Mouse (Mus musculus): ENCODE measurements around the gene Cybrd1. TPM values are rescaled to one million over a fixed set of nuclear protein-coding genes. Genes with fewer than 3 reads are reported as not detected.
A peak's percentile ranks its signal among the peaks of the same experiment; 100 is the strongest.

Cybrd1 gene
- total RNA-seq (2021): 1 to 10 TPM; 1.4 to 2.7 TPM

DNA sequence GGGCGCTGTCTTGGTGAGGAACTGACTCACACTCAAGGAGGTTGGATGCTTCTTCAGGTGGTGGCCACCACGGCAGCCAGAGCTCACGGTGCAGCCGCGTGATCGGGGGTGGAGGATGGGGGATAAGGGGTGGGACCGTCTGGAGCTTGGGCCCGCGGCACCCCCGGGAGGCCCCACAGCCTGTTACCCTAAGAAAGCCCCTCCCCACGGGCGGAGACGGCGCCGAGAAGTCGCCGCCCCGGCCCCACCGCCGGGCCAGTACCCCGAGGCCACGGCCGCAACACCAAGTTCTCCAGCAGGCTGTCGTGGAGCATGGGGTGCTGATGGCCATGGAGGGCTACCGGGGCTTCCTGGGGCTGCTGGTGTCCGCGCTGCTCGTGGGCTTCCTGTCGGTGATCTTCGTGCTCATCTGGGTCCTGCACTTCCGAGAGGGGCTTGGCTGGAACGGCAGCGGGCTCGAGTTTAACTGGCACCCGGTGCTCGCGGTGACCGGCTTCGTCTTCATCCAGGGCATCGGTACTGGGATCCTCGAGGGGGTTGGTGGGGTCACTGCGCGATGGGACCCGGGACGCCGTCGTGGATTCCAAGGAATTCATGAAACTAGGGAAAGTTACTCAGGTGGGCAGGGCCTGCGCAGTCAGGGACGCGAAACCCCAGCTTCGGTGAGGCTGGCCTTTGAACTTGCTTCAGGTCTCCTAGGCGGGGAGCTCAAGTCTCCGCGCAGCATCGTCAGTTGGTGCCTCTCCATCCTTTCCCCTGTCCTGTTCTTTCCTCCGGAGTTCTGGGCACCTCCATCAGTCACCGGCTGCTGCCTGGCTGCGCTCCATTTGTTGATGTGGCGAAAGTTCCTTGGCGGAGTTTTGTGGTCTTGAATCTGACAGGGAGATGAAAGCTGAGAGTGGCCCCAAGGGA lies at the start of gene Cybrd1:
Cybrd1 (plus strand) TSS at position 127 of the 912 bp plus-strand sequence.
- DNase-seq: peak; percentile 57 to 61
- intact Hi-C loops (cut with DNase I): no loop called here

DNA sequence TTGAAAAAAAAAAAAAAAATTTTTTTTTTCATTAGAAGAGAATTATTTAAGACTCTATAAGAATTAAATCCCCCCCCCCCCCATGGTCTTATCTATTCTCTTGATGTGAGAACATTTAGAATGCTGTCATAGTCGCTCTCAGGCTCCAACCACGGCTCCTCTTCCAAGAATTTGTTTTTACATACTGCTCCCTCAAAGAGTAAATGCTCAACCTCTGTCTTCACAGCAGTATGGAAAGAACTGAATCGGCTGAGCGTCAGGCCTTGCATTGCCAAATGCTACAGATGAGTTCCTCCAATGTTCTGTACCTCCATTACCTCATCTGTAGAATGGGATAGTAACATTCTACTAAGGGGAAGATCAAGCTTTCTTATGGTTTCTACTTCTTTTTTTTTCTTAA lies 46.1 kb upstream of the Cybrd1 start:
- intact Hi-C loops (cut with DNase I): no loop called here
- DNase-seq: no peak

DNA sequence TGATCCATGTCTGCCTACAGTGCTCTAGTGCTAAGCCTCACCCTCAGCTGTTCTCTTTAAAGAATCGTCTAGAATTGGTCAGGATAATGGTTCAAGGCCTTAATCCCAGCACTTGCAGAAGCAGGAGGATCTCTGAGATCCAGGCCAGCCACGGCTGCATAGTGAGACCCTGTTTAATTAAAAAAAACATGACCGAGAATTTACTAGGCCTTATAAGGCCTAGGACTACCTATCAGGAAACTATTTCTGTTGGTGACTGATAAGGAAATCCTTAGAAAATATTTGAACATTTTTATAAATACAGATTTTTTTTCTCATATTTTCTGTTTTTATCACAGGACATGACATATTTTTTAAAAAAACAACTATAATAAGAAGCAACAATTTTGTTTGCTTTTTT lies 44.4 kb upstream of the Cybrd1 start:
- DNase-seq: no peak
- intact Hi-C loops (cut with DNase I): no loop called here

DNA sequence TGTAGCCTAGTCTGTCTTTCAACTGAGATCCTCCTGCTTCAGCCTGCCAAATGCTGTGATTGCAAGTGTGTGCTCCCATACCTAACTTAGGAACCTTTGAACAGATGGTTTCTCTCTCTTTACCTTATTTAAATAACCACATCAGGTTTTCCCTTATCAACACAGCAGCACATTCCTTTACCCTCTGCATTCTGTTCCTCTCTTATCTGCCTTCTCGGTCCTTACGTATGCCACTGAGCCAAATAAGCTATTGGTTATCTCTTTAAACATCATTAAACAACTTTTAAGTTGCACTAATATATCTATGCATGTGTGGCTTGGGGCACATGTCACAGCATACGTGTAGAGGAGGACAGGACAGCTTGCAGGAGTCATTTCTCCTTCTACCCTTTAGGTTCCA lies 43.9 kb upstream of the Cybrd1 start:
- intact Hi-C loops (cut with DNase I): no loop called here
- DNase-seq: no peak

DNA sequence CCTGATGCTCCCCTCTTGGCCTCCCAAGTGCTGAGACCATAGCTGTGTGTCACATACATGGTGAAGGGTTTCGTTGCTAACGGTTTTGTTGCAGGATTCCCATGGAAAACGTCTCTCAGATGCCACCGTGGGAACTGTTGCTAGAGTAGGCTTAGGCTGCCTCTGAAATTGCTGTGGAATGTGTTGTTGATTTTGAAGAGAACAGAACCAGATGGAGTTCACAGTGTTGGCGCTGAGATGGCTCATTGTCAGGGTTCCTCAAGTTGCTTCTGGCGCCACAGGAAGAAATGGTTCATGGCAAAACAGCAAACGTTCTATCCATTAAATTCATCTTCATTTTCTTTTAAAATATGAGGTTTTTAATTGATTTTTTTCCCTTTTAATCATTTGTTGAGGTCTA lies 35.3 kb upstream of the Cybrd1 start:
- no peak for DNase-seq
- intact Hi-C loops (cut with DNase I): no loop called here

DNA sequence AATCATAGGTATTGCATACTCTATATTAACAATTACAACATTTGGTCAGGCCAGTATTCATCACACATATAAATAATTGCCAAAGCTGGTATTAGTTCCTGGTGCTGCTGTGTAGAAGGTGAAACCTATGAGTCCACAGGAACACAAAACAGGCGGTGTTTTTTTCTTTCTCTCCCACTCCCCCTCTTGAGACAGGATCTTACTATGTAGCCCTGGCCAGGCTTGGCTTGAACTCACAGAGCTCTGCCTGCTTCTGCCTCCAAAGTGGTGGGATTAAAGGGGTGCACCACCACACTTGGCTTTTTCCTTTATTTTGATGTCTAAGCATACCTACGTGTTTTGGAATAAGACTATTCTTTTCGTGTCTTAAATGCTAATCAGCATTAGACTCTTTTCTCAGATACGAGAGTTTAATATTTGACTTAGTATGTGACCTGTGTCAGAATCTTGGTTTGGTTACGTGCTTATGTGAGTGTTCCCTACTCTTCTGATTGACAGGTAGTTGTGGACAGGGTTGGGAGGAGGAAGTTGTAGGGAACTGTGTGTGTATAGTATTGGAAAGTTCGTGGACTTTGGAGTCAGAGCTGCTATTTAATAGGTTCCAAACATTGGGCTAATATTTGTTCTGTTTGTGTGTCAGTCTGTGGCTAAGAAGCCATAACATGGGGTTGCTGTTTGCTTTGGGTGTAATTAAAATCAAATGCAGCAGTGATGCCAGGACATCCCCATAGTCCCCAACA lies 34.1 kb upstream of the Cybrd1 start:
- no peak for DNase-seq
- intact Hi-C loops (cut with DNase I): no loop called here

DNA sequence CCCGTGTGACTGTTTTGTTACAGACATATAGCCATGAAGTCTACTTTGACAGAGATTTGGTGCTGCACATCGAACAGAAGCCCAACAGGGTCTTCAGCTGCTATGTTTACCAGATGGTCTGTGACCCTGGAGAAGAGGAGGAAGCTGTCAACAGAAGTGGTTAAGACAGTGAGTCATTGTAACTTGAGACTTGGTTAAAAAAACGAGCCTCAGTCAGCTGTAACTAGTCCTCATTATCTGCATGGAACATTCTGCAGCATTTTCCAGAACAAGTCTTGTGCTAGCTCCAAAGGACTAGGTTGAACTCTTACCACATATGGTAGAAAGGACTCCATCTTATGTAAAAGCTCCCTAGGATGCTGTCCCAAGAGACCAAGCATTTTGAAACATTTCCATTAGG lies 28.0 kb upstream of the Cybrd1 start:
- DNase-seq: no peak
- intact Hi-C loops (cut with DNase I): no loop called here

DNA sequence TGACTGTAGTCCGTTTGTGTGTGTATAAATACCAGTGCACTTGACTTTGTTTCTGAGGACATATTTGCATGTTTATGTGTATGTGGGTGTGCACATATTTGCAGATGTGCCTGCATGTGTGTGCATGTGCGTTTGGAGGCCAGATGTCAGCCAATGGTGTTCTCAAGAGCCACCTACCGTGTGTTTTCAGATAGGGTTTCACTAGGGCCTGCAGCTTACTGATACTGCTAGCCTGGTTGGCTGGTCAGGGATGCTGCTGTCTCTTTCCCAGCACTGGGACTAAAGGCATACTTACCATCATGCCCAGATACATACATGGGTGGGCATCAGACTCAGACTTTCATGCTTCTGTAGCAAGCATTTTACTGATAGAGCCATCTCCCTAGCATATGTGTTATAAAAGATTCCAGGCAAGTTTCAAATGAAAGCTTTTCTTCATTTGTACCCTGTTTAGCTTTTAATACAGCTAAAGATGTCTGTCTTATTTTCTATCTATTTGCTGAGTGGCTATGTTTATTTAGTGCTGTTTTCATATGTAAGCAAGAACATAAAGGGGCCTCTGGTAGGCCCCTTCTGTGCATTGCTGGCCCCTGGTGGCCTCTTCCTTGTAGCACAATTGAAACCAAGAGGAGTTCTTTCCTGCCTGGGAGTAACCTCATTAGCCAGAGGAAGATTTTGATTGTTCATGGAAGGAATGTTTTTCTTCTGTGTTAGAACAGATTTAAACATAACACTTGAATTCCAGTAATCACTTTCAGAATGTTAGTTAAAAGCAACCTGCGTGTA lies 26.9 kb upstream of the Cybrd1 start:
- intact Hi-C loops (cut with DNase I): no loop called here
- DNase-seq: no peak

DNA sequence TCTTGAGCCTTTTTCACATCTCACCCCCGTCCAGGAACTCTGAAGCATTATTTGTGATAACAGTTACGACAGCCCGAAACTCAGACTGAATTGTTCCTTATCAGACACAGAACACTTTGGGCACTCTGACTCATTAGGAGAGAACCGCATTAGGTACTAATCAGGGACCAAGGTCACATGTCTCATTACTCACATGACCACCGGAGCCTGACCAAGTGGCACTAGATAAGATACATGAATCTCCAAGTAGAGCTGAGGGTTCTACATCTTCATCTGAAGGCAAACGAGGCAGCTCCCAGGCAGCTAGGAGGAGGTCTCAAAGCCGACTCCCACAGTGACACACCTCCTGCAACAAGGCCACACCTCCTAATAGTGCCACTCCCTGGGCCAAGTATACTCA lies 21.6 kb upstream of the Cybrd1 start:
- DNase-seq: no peak

DNA sequence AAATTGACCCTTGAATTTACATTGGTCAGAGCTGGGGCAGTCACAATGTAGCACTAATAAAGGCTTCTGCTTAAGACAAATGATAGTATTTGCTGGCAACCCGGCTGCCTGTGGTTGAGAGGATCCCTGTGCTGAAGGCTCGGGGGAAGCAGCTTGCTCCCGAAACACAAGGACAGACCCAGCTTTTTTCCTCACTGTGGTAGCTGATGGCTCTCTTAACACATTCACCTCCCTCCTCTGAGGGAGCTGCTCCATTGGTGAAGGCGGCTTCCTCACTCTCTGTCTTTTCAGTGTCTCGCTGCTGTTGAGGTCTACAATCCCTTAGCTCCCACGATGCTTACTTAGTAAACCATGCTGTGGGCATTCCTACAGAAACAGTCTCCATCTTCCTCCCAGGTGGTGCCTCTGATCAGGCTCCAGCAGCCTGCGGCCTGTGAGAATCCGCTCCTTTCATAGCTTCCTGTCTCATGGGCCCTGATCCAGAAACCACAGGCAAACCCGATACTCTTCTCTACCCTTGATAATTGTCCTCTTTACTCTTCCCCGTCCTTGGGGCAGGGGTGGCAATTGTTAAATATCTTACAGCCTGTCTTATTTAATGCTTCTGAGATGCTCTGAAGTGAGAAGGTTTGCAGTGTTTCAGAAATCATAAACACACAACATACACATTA lies 15.0 kb upstream of the Cybrd1 start:
- intact Hi-C loops (cut with DNase I): no loop called here
- no peak for DNase-seq

More for the DNA sequence above, 21.6 kb upstream of the Cybrd1 start:
- intact Hi-C loops (cut with DNase I): no loop called here

DNA sequence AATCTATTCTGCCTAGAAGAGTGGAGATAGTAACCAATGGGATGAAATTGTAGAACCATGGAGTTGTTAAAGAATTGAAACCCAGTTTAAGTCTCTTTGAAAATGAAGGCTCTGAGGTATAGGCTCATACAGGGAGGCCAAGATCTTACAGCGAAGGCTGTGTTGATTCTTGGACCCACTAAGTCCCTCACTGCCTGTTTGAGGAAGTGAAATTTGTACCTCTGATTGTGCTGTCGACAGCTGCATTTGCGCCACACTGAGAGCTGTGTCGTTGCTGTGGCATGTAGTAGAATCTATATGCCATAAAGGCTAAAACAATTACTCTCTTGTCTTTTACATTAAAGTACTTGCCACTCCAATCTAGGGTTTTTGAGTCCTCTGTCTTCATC lies 14.4 kb upstream of the Cybrd1 start:
- no peak for DNase-seq
- intact Hi-C loops (cut with DNase I): no loop called here

DNA sequence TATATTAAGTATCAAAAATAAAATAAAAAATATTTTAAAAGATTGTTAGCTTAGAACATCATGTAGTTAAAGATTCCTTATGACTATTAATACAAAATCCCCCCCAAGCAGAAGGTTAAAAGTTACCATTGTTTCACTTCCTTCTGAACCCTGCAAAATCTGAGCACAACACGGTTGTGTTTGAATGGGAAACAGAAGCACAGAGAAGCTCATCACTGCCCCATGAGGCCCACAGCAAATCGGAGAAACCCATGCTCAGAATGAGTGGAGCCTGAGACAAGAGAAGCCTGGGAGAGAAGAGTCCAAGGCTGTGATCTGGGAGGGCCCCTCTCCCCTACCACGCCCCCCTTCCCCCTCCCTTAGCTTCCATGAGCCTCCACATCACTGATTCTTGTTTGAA lies 13.0 kb upstream of the Cybrd1 start:
- intact Hi-C loops (cut with DNase I): no loop called here

DNA sequence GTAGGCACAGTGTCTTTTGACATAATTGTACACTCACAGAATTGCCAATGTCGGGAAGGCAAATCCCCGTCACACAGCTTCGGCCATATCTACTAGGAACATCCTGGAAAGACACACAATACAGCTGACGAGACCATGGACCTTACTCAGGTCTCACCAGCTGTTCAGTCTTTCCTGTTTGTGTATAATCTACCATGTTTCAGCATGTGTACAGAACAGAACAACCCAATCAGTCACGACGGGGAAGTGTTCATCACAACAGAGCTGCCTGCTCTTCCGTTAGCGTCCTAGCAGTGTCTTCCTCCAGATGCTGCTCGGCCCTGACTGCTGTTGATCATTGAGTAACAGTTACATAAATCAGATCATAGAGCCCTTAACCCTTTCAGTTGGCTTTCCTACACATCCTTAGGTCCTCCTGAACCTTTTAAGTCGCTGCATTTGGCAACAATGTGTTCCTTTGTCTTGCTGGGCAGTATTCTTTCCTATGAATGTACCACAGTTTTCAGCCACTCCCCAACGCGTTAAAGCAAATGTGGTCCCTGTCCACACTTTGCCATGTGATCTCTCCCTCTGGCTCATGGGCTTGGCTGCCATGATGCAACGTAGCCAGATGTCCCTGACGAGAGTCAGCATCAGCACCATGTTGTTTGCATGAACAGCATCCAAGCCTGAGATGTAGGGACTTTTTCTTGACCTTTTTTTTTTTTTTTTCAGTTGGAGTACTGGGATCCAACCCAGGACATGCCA lies 12.1 kb upstream of the Cybrd1 start:
- intact Hi-C loops (cut with DNase I): no loop called here
- no peak for DNase-seq

More for the DNA sequence above, 13.0 kb upstream of the Cybrd1 start:
- no peak for DNase-seq

DNA sequence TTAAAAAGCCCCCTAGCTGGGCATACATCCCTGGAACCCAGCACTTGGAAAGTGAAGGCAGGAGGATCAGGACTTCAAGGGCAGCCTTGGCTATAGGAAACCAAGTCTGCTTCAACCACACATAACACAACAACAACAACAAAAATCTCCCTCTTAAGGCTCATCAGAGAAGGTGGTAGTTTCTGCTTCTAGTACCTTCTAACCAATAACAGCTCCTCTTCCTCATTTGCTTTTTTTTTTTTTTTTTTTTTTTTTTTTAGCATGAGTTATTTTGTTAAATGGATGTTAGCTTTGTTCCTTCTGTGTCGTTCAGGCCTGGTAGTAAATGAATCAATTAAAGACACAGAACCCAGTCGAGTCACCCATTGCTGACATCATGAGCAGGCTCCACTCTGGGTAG lies 10.5 kb upstream of the Cybrd1 start:
- intact Hi-C loops (cut with DNase I): no loop called here
- no peak for DNase-seq

DNA sequence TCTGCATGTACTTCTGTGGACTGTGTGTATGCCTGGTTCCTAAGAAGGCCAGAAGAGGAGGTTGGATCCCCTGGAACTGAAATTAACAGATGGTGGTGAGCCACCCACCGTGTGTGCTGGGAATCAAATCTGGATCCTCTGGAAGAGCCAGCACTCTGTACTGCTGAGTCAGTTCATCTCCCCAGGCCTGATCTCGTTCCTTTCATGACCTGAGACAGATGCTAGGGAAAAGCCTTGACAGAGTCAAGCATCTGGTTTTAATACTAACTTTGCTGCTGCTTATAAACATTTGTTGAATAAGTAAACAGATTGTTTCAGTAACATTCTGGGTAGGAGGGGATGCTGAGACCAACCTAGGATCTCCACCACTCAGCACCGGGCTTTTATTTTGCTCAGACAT lies 9.2 kb upstream of the Cybrd1 start:
- intact Hi-C loops (cut with DNase I): no loop called here
- no peak for DNase-seq

DNA sequence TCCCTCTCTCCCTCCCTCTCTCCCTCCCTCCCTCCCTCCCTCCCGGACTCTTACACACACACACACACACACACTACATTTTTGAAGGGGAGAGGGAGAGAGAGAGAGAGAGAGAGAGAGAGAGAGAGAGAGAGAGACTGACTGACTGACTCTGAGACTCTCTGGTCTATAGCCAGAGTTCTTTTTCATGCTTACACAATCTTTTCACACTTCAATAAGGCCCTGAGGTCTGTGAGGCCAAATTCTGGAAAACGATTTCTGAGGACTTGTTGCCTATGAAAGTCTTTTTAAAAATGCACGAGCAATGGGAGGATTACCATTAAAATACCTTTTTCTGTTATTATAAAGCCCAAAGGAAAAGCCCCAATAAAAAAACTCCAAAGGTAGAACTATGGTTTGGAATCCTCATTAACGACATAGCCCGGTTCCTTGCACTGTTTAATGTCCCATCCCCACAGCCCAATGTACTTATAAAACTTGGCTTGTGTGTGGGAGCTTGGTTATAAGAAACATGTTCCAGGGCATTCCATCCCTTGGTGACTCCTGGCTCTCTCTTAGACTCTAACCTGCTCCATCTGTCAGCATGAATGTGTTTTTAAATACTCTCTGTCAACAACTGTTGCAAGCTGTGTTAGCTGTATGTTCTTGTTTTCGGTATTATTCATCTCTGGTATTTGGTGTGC lies 4.1 kb upstream of the Cybrd1 start:
- no peak for DNase-seq
- intact Hi-C loops (cut with DNase I): no loop called here

DNA sequence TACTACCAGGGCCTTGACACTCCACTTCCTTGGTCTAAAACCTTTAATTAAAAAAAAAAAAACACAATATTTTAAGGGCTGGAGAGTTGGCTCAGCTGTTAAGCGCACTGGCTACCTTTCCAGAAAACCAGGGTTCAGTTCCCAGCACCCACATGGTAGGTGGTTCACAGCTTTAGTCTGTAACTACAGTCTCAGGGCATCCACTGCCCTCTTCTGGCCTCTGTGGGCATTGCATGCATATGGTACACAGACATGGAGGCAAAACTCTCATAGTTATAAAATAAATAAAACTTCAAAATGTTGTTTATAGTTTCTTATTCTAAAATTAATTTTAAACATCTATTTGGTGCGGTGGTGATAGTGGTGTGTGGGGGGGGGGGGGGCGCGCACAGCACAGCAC lies 1.6 kb upstream of the Cybrd1 start:
- no peak for DNase-seq
- intact Hi-C loops (cut with DNase I): no loop called here

DNA sequence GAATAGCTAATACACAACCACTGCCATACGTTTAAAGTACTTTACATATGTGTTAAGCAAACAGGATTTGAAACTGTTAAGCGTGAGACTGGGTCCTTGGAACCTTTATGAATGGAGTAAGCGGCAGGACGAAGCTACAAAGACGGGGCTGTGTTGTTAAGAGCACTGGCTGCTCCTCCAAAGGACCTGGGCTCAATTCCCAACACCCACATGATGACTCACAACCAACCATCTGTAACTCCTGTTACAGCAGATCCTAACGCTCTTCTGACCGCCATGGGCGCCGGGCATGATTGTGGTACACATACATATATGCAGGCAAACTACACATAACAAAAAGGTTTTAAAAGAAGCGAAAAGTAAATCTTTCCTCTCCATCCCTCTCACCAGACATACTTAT lies 3.1 kb downstream of the Cybrd1 start:
- DNase-seq: no peak
- intact Hi-C loops (cut with DNase I): no loop called here

DNA sequence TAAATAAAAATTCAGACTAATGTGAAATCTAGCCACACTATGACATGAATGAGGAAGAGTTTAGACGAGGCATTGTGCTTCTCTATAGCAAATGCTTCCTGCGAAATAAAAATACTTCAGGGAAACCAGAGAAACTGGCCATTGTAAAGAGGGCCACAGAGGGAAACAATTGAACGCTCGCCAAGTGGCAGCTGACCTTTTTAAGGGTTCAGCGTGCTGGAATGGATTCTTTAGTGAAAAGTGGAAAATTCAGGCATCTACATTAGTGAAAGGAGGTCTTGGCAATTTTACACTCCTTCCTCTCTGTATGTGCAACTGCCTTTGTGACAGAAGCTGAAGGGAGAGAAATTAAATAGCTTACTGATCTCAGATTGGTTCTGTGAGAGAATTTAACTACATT lies 3.7 kb downstream of the Cybrd1 start:
- intact Hi-C loops (cut with DNase I): no loop called here
- no peak for DNase-seq

Data from heart, postnatal 36 days (tissue).